Mouse (Mus musculus): ENCODE data around the gene Nckap5. TPM values are rescaled to one million over a fixed set of nuclear protein-coding genes. Genes with fewer than 3 reads are reported as not detected.

Gene Nckap5
- polyA plus RNA-seq, 1 experiment = 0.11 TPM

- H3K4me3 ChIP-seq = no peak overlapping the region
- H3K27me3 ChIP-seq (ENCODE audit: control insufficient read depth, insufficient read depth, insufficient read length) = no peaks in the 10 kb centered on the region
- no peak overlapping the region for H3ac ChIP-seq (ENCODE audit: control insufficient read depth, insufficient read length)
- TF ChIP-seq TCF3 (IDR thresholded peaks at IDR 0.05; ENCODE audit: insufficient read length, low read depth) (no peak), CEBPB (IDR thresholded peaks at IDR 0.05; ENCODE audit: insufficient read depth, poor library complexity, severe bottlenecking) (no peak), SRF (IDR thresholded peaks at IDR 0.05; ENCODE audit: control insufficient read depth, insufficient read length, low read depth) (no peak), POLR2AphosphoS2 (IDR thresholded peaks at IDR 0.05; ENCODE audit: insufficient read length, low read depth) (no peak), POLR2A (IDR thresholded peaks at IDR 0.05; ENCODE audit: insufficient read length, low read depth) (no peak), MAX (IDR thresholded peaks at IDR 0.05; ENCODE audit: low read depth) (no peak), USF1 (IDR thresholded peaks at IDR 0.05; ENCODE audit: low read depth) (no peak), MYOG (IDR thresholded peaks at IDR 0.05; ENCODE audit: control insufficient read depth in 1 of 3, insufficient read depth in 1 of 3, insufficient read length in 2 of 3, low read depth in 2 of 3) (no peak), MYOD1 (IDR thresholded peaks at IDR 0.05; ENCODE audit: control insufficient read depth in 1 of 3, insufficient read length in 2 of 3, low read depth in 2 of 3) (no peak), E2F4 (IDR thresholded peaks at IDR 0.05; ENCODE audit: insufficient read depth) (no peak), TCF12 (IDR thresholded peaks at IDR 0.05; ENCODE audit: insufficient read depth, poor library complexity, severe bottlenecking) (no peak), REST (IDR thresholded peaks at IDR 0.05; ENCODE audit: insufficient read depth, insufficient read length) (no peak)
- no peak overlapping the region for H3K4me2 ChIP-seq (ENCODE audit: low read depth)
- H3K79me2 ChIP-seq (ENCODE audit: control insufficient read depth, insufficient read depth) = no peaks in the 10 kb centered on the region
- no peaks in the 10 kb centered on the region for H3K36me3 ChIP-seq (ENCODE audit: control insufficient read depth, insufficient read depth)
These were observed 338.2 kb downstream of the Nckap5 start for GRCm38 (mm10) chr1:126492206-126493071.

GRCm38 (mm10) chr1:126491412-126491811 is 339.2 kb downstream of the Nckap5 start:
- Histone ChIP-seq H3K27me3 (ENCODE audit: control insufficient read depth, insufficient read depth, insufficient read length) (no peaks in the 10 kb centered on the region), H3K4me2 (ENCODE audit: low read depth) (no peak overlapping the region), H3K4me3 (no peak overlapping the region), H3ac (ENCODE audit: control insufficient read depth, insufficient read length) (no peak overlapping the region), H3K79me2 (ENCODE audit: control insufficient read depth, insufficient read depth) (no peaks in the 10 kb centered on the region), H3K36me3 (ENCODE audit: control insufficient read depth, insufficient read depth) (no peaks in the 10 kb centered on the region)
- TF ChIP-seq POLR2A (IDR thresholded peaks at IDR 0.05; ENCODE audit: insufficient read length, low read depth) (no peak), CEBPB (IDR thresholded peaks at IDR 0.05; ENCODE audit: insufficient read depth, poor library complexity, severe bottlenecking) (no peak), E2F4 (IDR thresholded peaks at IDR 0.05; ENCODE audit: insufficient read depth) (no peak), MYOD1 (IDR thresholded peaks at IDR 0.05; ENCODE audit: control insufficient read depth in 1 of 3, insufficient read length in 2 of 3, low read depth in 2 of 3) (no peak), MYOG (IDR thresholded peaks at IDR 0.05; ENCODE audit: control insufficient read depth in 1 of 3, insufficient read depth in 1 of 3, insufficient read length in 2 of 3, low read depth in 2 of 3) (no peak), SRF (IDR thresholded peaks at IDR 0.05; ENCODE audit: control insufficient read depth, insufficient read length, low read depth) (no peak), REST (IDR thresholded peaks at IDR 0.05; ENCODE audit: insufficient read depth, insufficient read length) (no peak), TCF12 (IDR thresholded peaks at IDR 0.05; ENCODE audit: insufficient read depth, poor library complexity, severe bottlenecking) (no peak), TCF3 (IDR thresholded peaks at IDR 0.05; ENCODE audit: insufficient read length, low read depth) (no peak), USF1 (IDR thresholded peaks at IDR 0.05; ENCODE audit: low read depth) (no peak), MAX (IDR thresholded peaks at IDR 0.05; ENCODE audit: low read depth) (no peak), POLR2AphosphoS2 (IDR thresholded peaks at IDR 0.05; ENCODE audit: insufficient read length, low read depth) (no peak)

GRCm38 (mm10) chr1:126490256-126490655 is 340.3 kb downstream of the Nckap5 start:
- Histone ChIP-seq H3K4me3 (no peak overlapping the region), H3ac (ENCODE audit: control insufficient read depth, insufficient read length) (no peak overlapping the region), H3K4me2 (ENCODE audit: low read depth) (no peak overlapping the region), H3K79me2 (ENCODE audit: control insufficient read depth, insufficient read depth) (no peaks in the 10 kb centered on the region), H3K27me3 (ENCODE audit: control insufficient read depth, insufficient read depth, insufficient read length) (no peaks in the 10 kb centered on the region), H3K36me3 (ENCODE audit: control insufficient read depth, insufficient read depth) (no peaks in the 10 kb centered on the region)
- TF ChIP-seq TCF3 (IDR thresholded peaks at IDR 0.05; ENCODE audit: insufficient read length, low read depth) = no peak
- no peak for TF ChIP-seq POLR2AphosphoS2 (IDR thresholded peaks at IDR 0.05; ENCODE audit: insufficient read length, low read depth)
- no peak for TF ChIP-seq CEBPB (IDR thresholded peaks at IDR 0.05; ENCODE audit: insufficient read depth, poor library complexity, severe bottlenecking)
- TF ChIP-seq USF1 (IDR thresholded peaks at IDR 0.05; ENCODE audit: low read depth) = no peak
- TF ChIP-seq MYOD1 (IDR thresholded peaks at IDR 0.05; ENCODE audit: control insufficient read depth in 1 of 3, insufficient read length in 2 of 3, low read depth in 2 of 3) = no peak
- TF ChIP-seq E2F4 (IDR thresholded peaks at IDR 0.05; ENCODE audit: insufficient read depth) = no peak
- TF ChIP-seq POLR2A (IDR thresholded peaks at IDR 0.05; ENCODE audit: insufficient read length, low read depth) = no peak
- TF ChIP-seq SRF (IDR thresholded peaks at IDR 0.05; ENCODE audit: control insufficient read depth, insufficient read length, low read depth) = no peak
- no peak for TF ChIP-seq REST (IDR thresholded peaks at IDR 0.05; ENCODE audit: insufficient read depth, insufficient read length)
- no peak for TF ChIP-seq TCF12 (IDR thresholded peaks at IDR 0.05; ENCODE audit: insufficient read depth, poor library complexity, severe bottlenecking)
- TF ChIP-seq MYOG (IDR thresholded peaks at IDR 0.05; ENCODE audit: control insufficient read depth in 1 of 3, insufficient read depth in 1 of 3, insufficient read length in 2 of 3, low read depth in 2 of 3) = no peak
- TF ChIP-seq MAX (IDR thresholded peaks at IDR 0.05; ENCODE audit: low read depth) = no peak

- no peak overlapping the region for H3K4me2 ChIP-seq (ENCODE audit: low read depth)
These were observed 345.9 kb downstream of the Nckap5 start for GRCm38 (mm10) chr1:126484664-126485087.

More at GRCm38 (mm10) chr1:126484664-126485087, 345.9 kb downstream of the Nckap5 start:
- no peak overlapping the region for H3ac ChIP-seq (ENCODE audit: control insufficient read depth, insufficient read length)
- TF ChIP-seq REST (IDR thresholded peaks at IDR 0.05; ENCODE audit: insufficient read depth, insufficient read length) = no peak
- no peak for TF ChIP-seq POLR2AphosphoS2 (IDR thresholded peaks at IDR 0.05; ENCODE audit: insufficient read length, low read depth)
- no peak for TF ChIP-seq E2F4 (IDR thresholded peaks at IDR 0.05; ENCODE audit: insufficient read depth)
- peak; percentile 26 for TF ChIP-seq TCF3 (IDR thresholded peaks at IDR 0.05; ENCODE audit: insufficient read length, low read depth)
- TF ChIP-seq MYOG (IDR thresholded peaks at IDR 0.05; ENCODE audit: control insufficient read depth in 1 of 3, insufficient read depth in 1 of 3, insufficient read length in 2 of 3, low read depth in 2 of 3) = peak; percentile 70 to 93 (median 88)
- TF ChIP-seq USF1 (IDR thresholded peaks at IDR 0.05; ENCODE audit: low read depth) = no peak
- TF ChIP-seq TCF12 (IDR thresholded peaks at IDR 0.05; ENCODE audit: insufficient read depth, poor library complexity, severe bottlenecking) = peak; percentile 66
- TF ChIP-seq CEBPB (IDR thresholded peaks at IDR 0.05; ENCODE audit: insufficient read depth, poor library complexity, severe bottlenecking) = no peak
- no peak for TF ChIP-seq SRF (IDR thresholded peaks at IDR 0.05; ENCODE audit: control insufficient read depth, insufficient read length, low read depth)
- TF ChIP-seq POLR2A (IDR thresholded peaks at IDR 0.05; ENCODE audit: insufficient read length, low read depth) = no peak
- no peak for TF ChIP-seq MAX (IDR thresholded peaks at IDR 0.05; ENCODE audit: low read depth)
- TF ChIP-seq MYOD1 (IDR thresholded peaks at IDR 0.05; ENCODE audit: control insufficient read depth in 1 of 3, insufficient read length in 2 of 3, low read depth in 2 of 3) = peak; percentile 69 to 90 (median 83)
- H3K79me2 ChIP-seq (ENCODE audit: control insufficient read depth, insufficient read depth) = no peaks in the 10 kb centered on the region
- no peaks in the 10 kb centered on the region for H3K36me3 ChIP-seq (ENCODE audit: control insufficient read depth, insufficient read depth)
- H3K4me3 ChIP-seq = no peak overlapping the region
- no peaks in the 10 kb centered on the region for H3K27me3 ChIP-seq (ENCODE audit: control insufficient read depth, insufficient read depth, insufficient read length)

Measured in myocyte (in vitro differentiated cells).